Mouse (Mus musculus): ENCODE results near the gene Nrd1. TPM values are rescaled to one million over a fixed set of nuclear protein-coding genes. Genes with fewer than 3 reads are reported as not detected.

Gene Nrd1
- polyA plus RNA-seq, 2 experiments = 23.6 to 40.4 TPM

DNA sequence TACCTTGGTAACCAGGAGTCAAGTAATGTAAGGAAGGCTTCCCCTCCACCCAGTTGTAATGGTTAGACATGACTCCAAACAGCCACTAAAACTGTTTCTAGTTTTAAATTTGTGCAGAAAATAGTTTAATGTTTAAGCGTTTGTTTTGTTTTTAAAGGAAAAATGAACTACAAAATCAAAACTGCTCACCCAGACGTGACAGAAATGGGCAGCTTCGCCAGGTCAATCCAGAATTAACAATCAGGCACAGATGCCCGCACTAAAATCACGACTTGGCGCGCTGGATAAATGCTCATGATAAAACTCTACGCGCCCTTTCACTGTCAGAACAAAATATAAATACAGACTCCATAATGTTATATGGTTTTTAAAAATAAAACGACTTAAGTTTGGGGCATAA is 109.2 kb downstream of the Nrd1 start:
- Histone ChIP-seq H3K9me3 (ENCODE audit: control insufficient read depth, low read length) (no peaks in the 10 kb centered on the region), H3K4me2 (ENCODE audit: low read depth) (no peak overlapping the region), H3K27me3 (ENCODE audit: control insufficient read depth, insufficient read depth, low read length) (no peaks in the 10 kb centered on the region), H3K27ac (no peak overlapping the region), H3K36me3 (replicated peaks; ENCODE audit: control insufficient read depth, insufficient read depth, low read depth) (no peaks in the 10 kb centered on the region), H3K4me1 (replicated peaks; ENCODE audit: control insufficient read depth in 2 of 2, insufficient read depth in 2 of 2, low read length in 1 of 2) (peaks cover 0 to 7% of the 10 kb centered on the region in 2 experiments; a peak in 3 of 4 replicates), H3K9ac (replicated peaks) (no peak overlapping the region), H3K4me3 (ENCODE audit: insufficient read depth in 1 of 2, low read depth in 2 of 2, low read length in 2 of 2) (no peak overlapping the region)
- WGBS (ENCODE audit: insufficient replicate concordance) = 81% methylated on average over 10 of the region's 10 CpGs
- ATAC-seq (ENCODE audit: insufficient read depth) (no peak), DNase-seq (ENCODE audit: low read depth in 3 of 3, low spot score in 3 of 3) (no peak)
- TF ChIP-seq CTCF (IDR thresholded peaks at IDR 0.05; ENCODE audit: low read depth) (no peak), EP300 (IDR thresholded peaks at IDR 0.05; ENCODE audit: low read depth) (no peak)

DNA sequence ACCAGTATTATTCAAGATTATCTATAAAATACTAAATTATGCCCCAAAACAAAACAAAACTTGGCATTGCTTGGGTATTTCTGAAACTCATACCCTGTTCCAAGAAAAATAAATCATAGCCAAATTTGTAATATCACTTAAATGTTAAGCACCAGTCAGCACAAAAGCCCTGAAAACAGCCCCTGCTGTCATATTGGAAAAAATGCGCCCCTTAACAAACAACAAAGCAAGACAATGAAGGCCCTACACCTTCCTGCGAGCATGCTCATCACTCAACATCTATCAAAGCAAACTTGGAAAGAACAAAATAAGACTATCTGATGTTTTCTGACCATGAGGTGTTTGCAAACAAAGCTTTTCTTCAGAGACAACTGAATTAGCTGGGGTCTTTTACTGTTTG is 110.5 kb downstream of the Nrd1 start:
- Histone ChIP-seq H3K4me3 (ENCODE audit: insufficient read depth in 1 of 2, low read depth in 2 of 2, low read length in 2 of 2) (no peak overlapping the region), H3K4me1 (replicated peaks; ENCODE audit: control insufficient read depth in 2 of 2, insufficient read depth in 2 of 2, low read length in 1 of 2) (peaks cover 0 to 7% of the 10 kb centered on the region in 2 experiments; a peak in 3 of 4 replicates), H3K36me3 (replicated peaks; ENCODE audit: control insufficient read depth, insufficient read depth, low read depth) (no peaks in the 10 kb centered on the region), H3K27me3 (ENCODE audit: control insufficient read depth, insufficient read depth, low read length) (no peaks in the 10 kb centered on the region), H3K4me2 (ENCODE audit: low read depth) (no peak overlapping the region), H3K9ac (replicated peaks) (no peak overlapping the region), H3K27ac (no peak overlapping the region), H3K9me3 (ENCODE audit: control insufficient read depth, low read length) (no peaks in the 10 kb centered on the region)
- TF ChIP-seq CTCF (IDR thresholded peaks at IDR 0.05; ENCODE audit: low read depth) (no peak), EP300 (IDR thresholded peaks at IDR 0.05; ENCODE audit: low read depth) (no peak)
- DNase-seq (ENCODE audit: low read depth in 3 of 3, low spot score in 3 of 3) (no peak), ATAC-seq (ENCODE audit: insufficient read depth) (no peak)
- 71% methylated on average over 2 of the region's 2 CpGs for WGBS (ENCODE audit: insufficient replicate concordance)

MicroRNAs encoded within 50 kb of the gene (microRNA counts, 519-probe panel; counts per million panel counts)
- microRNA mmu-miR-761 = 69.9 counts per million

Small RNA genes within 50 kb of the gene (microRNA-seq; reads per million reads assigned to microRNA genes)
- gene Mir761 = not detected

Other genes with a start within 250 kb of the Nrd1 start
- gene Zfyve9, start 219.9 kb upstream of the Nrd1 start, polyA plus RNA-seq (2012; rRNA removed) = 0.43 and 0.56 TPM in 2 replicates
- gene Zfyve9, start 219.9 kb upstream of the Nrd1 start, polyA plus RNA-seq (2014; fragmentation: Nextera tagmentation; extraction: Ambion mirVana) = 0.32 and 0.43 TPM in 2 replicates
- gene Btf3l4, start 167.0 kb upstream of the Nrd1 start, polyA plus RNA-seq (2012; rRNA removed) = 11.1 and 22.1 TPM in 2 replicates
- 47.6 and 49.4 TPM in 2 replicates for gene Btf3l4, start 167.0 kb upstream of the Nrd1 start, polyA plus RNA-seq (2014; fragmentation: Nextera tagmentation; extraction: Ambion mirVana)
- gene Txndc12, start 166.1 kb upstream of the Nrd1 start, polyA plus RNA-seq (2012; rRNA removed) = 7.8 and 12.4 TPM in 2 replicates
- 25.1 and 26.3 TPM in 2 replicates for gene Txndc12, start 166.1 kb upstream of the Nrd1 start, polyA plus RNA-seq (2014; fragmentation: Nextera tagmentation; extraction: Ambion mirVana)
- gene Kti12, start 152.9 kb upstream of the Nrd1 start, polyA plus RNA-seq (2012; rRNA removed) = 25.4 and 29.9 TPM in 2 replicates
- gene Kti12, start 152.9 kb upstream of the Nrd1 start, polyA plus RNA-seq (2014; fragmentation: Nextera tagmentation; extraction: Ambion mirVana) = 38.0 and 41.0 TPM in 2 replicates
- gene A730015C16Rik, start 152.0 kb upstream of the Nrd1 start, polyA plus RNA-seq (2012; rRNA removed) = 0.10 TPM in 1 of 2 replicates, not detected in the other
- 0.23 TPM in 1 of 2 replicates, not detected in the other for gene A730015C16Rik, start 152.0 kb upstream of the Nrd1 start, polyA plus RNA-seq (2014; fragmentation: Nextera tagmentation; extraction: Ambion mirVana)
- 0.98 and 1.3 TPM in 2 replicates for gene Rab3b, start 121.6 kb upstream of the Nrd1 start, polyA plus RNA-seq (2012; rRNA removed)
- 1.2 and 2.2 TPM in 2 replicates for gene Rab3b, start 121.6 kb upstream of the Nrd1 start, polyA plus RNA-seq (2014; fragmentation: Nextera tagmentation; extraction: Ambion mirVana)
- gene Osbpl9, start 201.6 kb downstream of the Nrd1 start, polyA plus RNA-seq (2012; rRNA removed) = 10.2 and 17.7 TPM in 2 replicates
- 25.4 and 27.0 TPM in 2 replicates for gene Osbpl9, start 201.6 kb downstream of the Nrd1 start, polyA plus RNA-seq (2014; fragmentation: Nextera tagmentation; extraction: Ambion mirVana)
- 0.02 and 0.03 TPM in 2 replicates for gene Calr4, start 233.8 kb downstream of the Nrd1 start, polyA plus RNA-seq (2012; rRNA removed)
- gene Calr4, start 233.8 kb downstream of the Nrd1 start, polyA plus RNA-seq (2014; fragmentation: Nextera tagmentation; extraction: Ambion mirVana) = not detected in 2 replicates

All from liver, embryonic 14.5 days (tissue).